31 mouse cellular contexts compared by ENCODE assay signal in the genomic region with DNA sequence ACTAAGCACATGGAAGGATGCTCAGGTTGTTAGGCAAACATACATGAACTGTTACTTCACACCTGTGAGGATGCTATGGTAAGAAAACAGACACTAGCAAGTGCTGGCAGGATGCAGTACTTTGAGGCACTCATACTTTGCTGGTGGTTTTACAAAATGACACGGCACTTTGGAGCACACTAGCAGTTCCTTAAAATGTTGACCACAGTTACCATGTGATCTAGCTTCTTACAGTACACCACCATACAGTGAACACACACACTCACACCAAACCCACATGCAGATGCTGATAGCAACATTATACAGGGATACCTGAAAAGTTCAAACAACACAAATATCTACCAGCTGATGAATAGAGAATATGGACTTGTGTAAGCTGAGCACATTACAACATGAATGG. TPM values are rescaled to one million over a fixed set of nuclear protein-coding genes. Genes with fewer than 3 reads are reported as not detected.
DNase-seq lines count a peak whose midpoint lies in the region; ATAC-seq and TF ChIP-seq lines count a peak whose summit lies in the region.
"Had no signal": no experiment of that assay in that cellular context is flagged by ENCODE, and none has a peak within 500 bp of the region (broad histone marks: within the 10 kb centered on the region; RNA-seq: fewer than 3 reads in every experiment).

No protein-coding gene starts in this region.

- H3K36me3 ChIP-seq in liver, postnatal 0 days (replicated peaks; ENCODE audit: insufficient read depth, low read length) = no peaks in the 10 kb centered on the region
- no peaks in the 10 kb centered on the region for H3K36me3 ChIP-seq in liver, embryonic 12.5 days
- H3K36me3 ChIP-seq: embryonic facial prominence, embryonic 13.5 days; forebrain, embryonic 10.5 days; forebrain, embryonic 15.5 days; intestine, embryonic 15.5 days; liver, embryonic 13.5 days; neural tube, embryonic 15.5 days had no signal

- 25% methylated on average over 1 of the region's 1 CpGs for WGBS in liver, postnatal 0 days (ENCODE audit: insufficient replicate concordance)
- WGBS in liver, embryonic 12.5 days (ENCODE audit: insufficient replicate concordance) = 15% methylated on average over 1 of the region's 1 CpGs

- no peaks in the 10 kb centered on the region for H3K4me1 ChIP-seq in liver, postnatal 0 days (ENCODE audit: insufficient read depth)
- H3K4me1 ChIP-seq in liver, embryonic 12.5 days = no peaks in the 10 kb centered on the region
- H3K4me1 ChIP-seq: embryonic facial prominence, embryonic 13.5 days; forebrain, embryonic 10.5 days; forebrain, embryonic 15.5 days; intestine, embryonic 15.5 days; liver, embryonic 13.5 days had no signal

- H3K27me3 ChIP-seq in liver, postnatal 0 days (ENCODE audit: insufficient read depth, low read length) = no peaks in the 10 kb centered on the region
- H3K27me3 ChIP-seq in liver, embryonic 12.5 days (replicated peaks) = peaks cover 3% of the 10 kb centered on the region; the same call in 1 of the 2 replicates
- H3K27me3 ChIP-seq: embryonic facial prominence, embryonic 13.5 days; forebrain, embryonic 15.5 days; intestine, embryonic 15.5 days; neural tube, embryonic 15.5 days had no signal

- H3K9me3 ChIP-seq in liver, postnatal 0 days (ENCODE audit: low read length) = no peaks in the 10 kb centered on the region
- no peaks in the 10 kb centered on the region for H3K9me3 ChIP-seq in liver, embryonic 12.5 days (replicated peaks)
- H3K9me3 ChIP-seq: embryonic facial prominence, embryonic 13.5 days; forebrain, embryonic 10.5 days; forebrain, embryonic 15.5 days; intestine, embryonic 15.5 days; liver, embryonic 13.5 days; neural tube, embryonic 15.5 days had no signal

- no peak for TF ChIP-seq EP300 in liver, postnatal 0 days (IDR thresholded peaks at IDR 0.05; ENCODE audit: low read depth)

- H3K4me3 ChIP-seq in liver, postnatal 0 days (ENCODE audit: low read depth, low read length) = no peak overlapping the region
- H3K4me3 ChIP-seq in liver, embryonic 12.5 days = no peak overlapping the region
- H3K4me3 ChIP-seq: embryonic facial prominence, embryonic 13.5 days; forebrain, embryonic 10.5 days; forebrain, embryonic 15.5 days; gastrocnemius, adult 2 months; intestine, embryonic 15.5 days; liver, embryonic 13.5 days; neural tube, embryonic 15.5 days had no signal

- H3K27ac ChIP-seq in liver, postnatal 0 days (ENCODE audit: low read depth) = no peak overlapping the region
- no peak overlapping the region for H3K27ac ChIP-seq in liver, embryonic 12.5 days
- H3K27ac ChIP-seq: embryonic facial prominence, embryonic 13.5 days; forebrain, embryonic 10.5 days; forebrain, embryonic 15.5 days; gastrocnemius, adult 2 months; intestine, embryonic 15.5 days; kidney, postnatal 0 days; liver, embryonic 13.5 days; neural tube, embryonic 15.5 days had no signal

- H3K9ac ChIP-seq in liver, postnatal 0 days (replicated peaks) = no peak overlapping the region
- H3K9ac ChIP-seq in liver, embryonic 12.5 days = no peak overlapping the region
- H3K9ac ChIP-seq: embryonic facial prominence, embryonic 13.5 days; forebrain, embryonic 15.5 days; intestine, embryonic 15.5 days; liver, embryonic 13.5 days; neural tube, embryonic 15.5 days had no signal

- no peak for TF ChIP-seq CTCF in liver, postnatal 0 days (IDR thresholded peaks at IDR 0.05; ENCODE audit: low read depth)

- no peak overlapping the region for H3K4me2 ChIP-seq in liver, postnatal 0 days (ENCODE audit: low read depth, low read length)
- H3K4me2 ChIP-seq in liver, embryonic 12.5 days = no peak overlapping the region
- H3K4me2 ChIP-seq: embryonic facial prominence, embryonic 13.5 days; forebrain, embryonic 15.5 days; intestine, embryonic 15.5 days; liver, embryonic 13.5 days; neural tube, embryonic 15.5 days had no signal

- peak; percentile 43; the same call in 1 of the 2 replicates for ATAC-seq in liver, postnatal 0 days
- no peak for ATAC-seq in liver, embryonic 12.5 days
- ATAC-seq in granulocyte monocyte progenitor cell, adult 5-6 weeks (replicated peaks; ENCODE audit: poor library complexity, severe bottlenecking) = peak; percentile 97
- peak; percentile 55; the same call in 1 of the 2 replicates for ATAC-seq in megakaryocyte-erythroid progenitor cell, adult 5-6 weeks (replicated peaks; ENCODE audit: low FRiP score, low TSS enrichment, poor library complexity, severe bottlenecking)
- ATAC-seq: forebrain, embryonic 15.5 days; hindbrain, embryonic 16.5 days; intestine, embryonic 15.5 days had no signal

- DNase-seq in liver, postnatal 0 days = no peak
- no peak for DNase-seq in spleen, adult 18-20 months
- no peak for DNase-seq in layer of hippocampus, adult 8-10 months (ENCODE audit: low spot score in 2 of 2)
- no peak for DNase-seq in Muller cell, postnatal 12 days (ENCODE audit: inconsistent ontology term)
- DNase-seq: adrenal gland, adult 8-10 months; cerebellum, adult 2 months; cerebellum, postnatal 25 days; gastrocnemius, adult 2 months; gastrocnemius, postnatal 36 days; heart, postnatal 14 days; kidney, adult 2 months; kidney, postnatal 4 days; layer of hippocampus, postnatal 36 days; left cerebral cortex, postnatal 4 days; liver, embryonic 13.5 days; lung, adult 2 months; midbrain, embryonic 14.5 days had no signal

RNA-seq across cellular contexts. Expression of a gene that starts 3.0 kb away (rescaled TPM):
- polyA plus RNA-seq in liver, postnatal 0 days (2015; fragmentation: Nextera tagmentation; extraction: Ambion mirVana) = not detected in 2 replicates
- polyA plus RNA-seq in liver, embryonic 12.5 days (2016; fragmentation: Nextera tagmentation; extraction: Ambion mirVana) = 0.05 and 0.07 TPM in 2 replicates
- total RNA-seq in granulocyte monocyte progenitor cell, adult 5-6 weeks (2014; fragmentation: Nextera tagmentation) = not detected in 2 replicates
- not detected in 2 replicates for total RNA-seq in granulocyte monocyte progenitor cell, adult 5-6 weeks (2017)
- total RNA-seq in megakaryocyte-erythroid progenitor cell, adult 5-6 weeks (2014; fragmentation: Nextera tagmentation) = not detected in 2 replicates
- total RNA-seq in megakaryocyte-erythroid progenitor cell, adult 5-6 weeks (2017) = not detected in 2 replicates
- total RNA-seq in layer of hippocampus, adult 8-10 months (2022) = not detected
- total RNA-seq: gastrocnemius, postnatal 36 days; heart, postnatal 14 days; layer of hippocampus, postnatal 36 days had no signal
- polyA plus RNA-seq: embryonic facial prominence, embryonic 13.5 days; forebrain, embryonic 10.5 days; forebrain, embryonic 15.5 days; heart, embryonic 14.5 days; hindbrain, embryonic 11.5 days; intestine, embryonic 15.5 days; liver, embryonic 13.5 days; midbrain, embryonic 14.5 days; spleen, adult 2 months had no signal

RNA-seq across cellular contexts. Expression of a gene that starts 27.0 kb away (rescaled TPM):
- not detected in 2 replicates for polyA plus RNA-seq in liver, postnatal 0 days (2015; fragmentation: Nextera tagmentation; extraction: Ambion mirVana)
- polyA plus RNA-seq in liver, embryonic 12.5 days (2016; fragmentation: Nextera tagmentation; extraction: Ambion mirVana) = not detected in 2 replicates
- not detected in 2 replicates for total RNA-seq in granulocyte monocyte progenitor cell, adult 5-6 weeks (2014; fragmentation: Nextera tagmentation)
- not detected in 2 replicates for total RNA-seq in granulocyte monocyte progenitor cell, adult 5-6 weeks (2017)
- total RNA-seq in megakaryocyte-erythroid progenitor cell, adult 5-6 weeks (2014; fragmentation: Nextera tagmentation) = not detected in 2 replicates
- not detected in 2 replicates for total RNA-seq in megakaryocyte-erythroid progenitor cell, adult 5-6 weeks (2017)
- total RNA-seq in layer of hippocampus, adult 8-10 months (2022) = under 1 TPM in 3 of 4 experiments, not detected in 1; 0.16 to 0.49 (median 0.40) TPM
- total RNA-seq: gastrocnemius, adult 2 months; gastrocnemius, postnatal 36 days; heart, postnatal 14 days; left cerebral cortex, postnatal 4 days had no signal
- polyA plus RNA-seq: embryonic facial prominence, embryonic 13.5 days; forebrain, embryonic 10.5 days; forebrain, embryonic 15.5 days; heart, embryonic 14.5 days; hindbrain, embryonic 11.5 days; hindbrain, embryonic 16.5 days; liver, embryonic 13.5 days; lung, adult 2 months; midbrain, embryonic 14.5 days; neural tube, embryonic 15.5 days; spleen, adult 2 months had no signal

RNA-seq across cellular contexts. Expression of a gene that starts 45.8 kb away (rescaled TPM):
- 49.1 and 54.9 TPM in 2 replicates for polyA plus RNA-seq in liver, postnatal 0 days (2015; fragmentation: Nextera tagmentation; extraction: Ambion mirVana)
- 171 and 179 TPM in 2 replicates for polyA plus RNA-seq in liver, embryonic 12.5 days (2016; fragmentation: Nextera tagmentation; extraction: Ambion mirVana)
- not detected in 2 replicates for total RNA-seq in granulocyte monocyte progenitor cell, adult 5-6 weeks (2014; fragmentation: Nextera tagmentation)
- total RNA-seq in granulocyte monocyte progenitor cell, adult 5-6 weeks (2017) = not detected in 2 replicates
- 24.6 and 30.0 TPM in 2 replicates for total RNA-seq in megakaryocyte-erythroid progenitor cell, adult 5-6 weeks (2014; fragmentation: Nextera tagmentation)
- 13.0 and 19.8 TPM in 2 replicates for total RNA-seq in megakaryocyte-erythroid progenitor cell, adult 5-6 weeks (2017)
- total RNA-seq in layer of hippocampus, adult 8-10 months (2022) = not detected
- total RNA-seq: gastrocnemius, adult 2 months; gastrocnemius, postnatal 36 days; layer of hippocampus, postnatal 36 days; left cerebral cortex, postnatal 4 days had no signal
- polyA plus RNA-seq: frontal cortex, adult 2 months had no signal

RNA-seq across cellular contexts. Expression of a gene that starts 57.6 kb away (rescaled TPM):
- polyA plus RNA-seq in liver, postnatal 0 days (2015; fragmentation: Nextera tagmentation; extraction: Ambion mirVana) = 5.5 and 7.3 TPM in 2 replicates
- polyA plus RNA-seq in liver, embryonic 12.5 days (2016; fragmentation: Nextera tagmentation; extraction: Ambion mirVana) = 11.2 and 11.5 TPM in 2 replicates
- 10.4 and 17.9 TPM in 2 replicates for total RNA-seq in granulocyte monocyte progenitor cell, adult 5-6 weeks (2014; fragmentation: Nextera tagmentation)
- 9.0 and 9.2 TPM in 2 replicates for total RNA-seq in granulocyte monocyte progenitor cell, adult 5-6 weeks (2017)
- total RNA-seq in megakaryocyte-erythroid progenitor cell, adult 5-6 weeks (2014; fragmentation: Nextera tagmentation) = 12.9 and 15.8 TPM in 2 replicates
- total RNA-seq in megakaryocyte-erythroid progenitor cell, adult 5-6 weeks (2017) = 11.0 and 13.1 TPM in 2 replicates
- 10 to 100 TPM; 18.9 to 24.9 (median 21.8) TPM for total RNA-seq in layer of hippocampus, adult 8-10 months (2022)

RNA-seq across cellular contexts. Expression of a gene that starts 57.8 kb away (rescaled TPM):
- polyA plus RNA-seq in liver, postnatal 0 days (2015; fragmentation: Nextera tagmentation; extraction: Ambion mirVana) = 10.0 and 10.2 TPM in 2 replicates
- polyA plus RNA-seq in liver, embryonic 12.5 days (2016; fragmentation: Nextera tagmentation; extraction: Ambion mirVana) = 11.8 and 12.3 TPM in 2 replicates
- total RNA-seq in granulocyte monocyte progenitor cell, adult 5-6 weeks (2014; fragmentation: Nextera tagmentation) = 6.6 and 9.7 TPM in 2 replicates
- total RNA-seq in granulocyte monocyte progenitor cell, adult 5-6 weeks (2017) = 6.6 and 7.3 TPM in 2 replicates
- total RNA-seq in megakaryocyte-erythroid progenitor cell, adult 5-6 weeks (2014; fragmentation: Nextera tagmentation) = 7.8 and 9.7 TPM in 2 replicates
- 8.7 and 8.8 TPM in 2 replicates for total RNA-seq in megakaryocyte-erythroid progenitor cell, adult 5-6 weeks (2017)
- 1 to 10 TPM; 7.8 to 9.5 (median 8.6) TPM for total RNA-seq in layer of hippocampus, adult 8-10 months (2022)

Comparison
In these comparisons a context has a peak if more than half of its experiments do, and no peak if none do; other contexts are left out.
1. RNA of a gene that starts 45.8 kb away (total RNA-seq): 13.0 to 30.0 TPM in megakaryocyte-erythroid progenitor cell, adult 5-6 weeks; not detected in granulocyte monocyte progenitor cell, adult 5-6 weeks and not detected in layer of hippocampus, adult 8-10 months; every median in the first group is over 10 times any median in the second.